Mouse (Mus musculus): ENCODE measurements around the gene Bbox1. TPM values are rescaled to one million over a fixed set of nuclear protein-coding genes. Genes with fewer than 3 reads are reported as not detected.

Gene Bbox1
- polyA plus RNA-seq, 1 experiment from 2014 or later: 0.12 TPM

DNA sequence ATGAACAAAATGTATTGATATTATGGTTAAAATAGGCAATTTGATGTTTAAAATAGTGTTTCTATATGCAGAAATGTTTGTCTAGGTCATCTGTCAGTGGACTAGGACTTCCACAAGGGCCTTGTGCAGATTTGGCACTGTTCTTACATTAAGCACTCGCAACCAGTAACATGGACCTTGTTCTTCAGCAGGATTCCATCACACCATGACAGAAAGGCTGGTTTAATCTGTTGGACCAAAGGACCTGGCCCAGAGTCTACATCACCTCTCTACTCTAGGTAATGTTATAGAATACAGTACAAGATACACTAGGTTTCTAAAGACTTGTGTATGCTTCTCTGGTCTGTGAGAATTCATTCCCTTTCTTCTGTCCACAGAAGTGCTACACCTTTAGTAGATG lies 4.4 kb upstream of the Bbox1 start:
- no peak for ATAC-seq (ENCODE audit: low FRiP score, low TSS enrichment)
- H3K4me2 ChIP-seq (replicated peaks; ENCODE audit: low read depth, low read length): no peak overlapping the region
- H3K4me3 ChIP-seq (ENCODE audit: low read length): no peak overlapping the region
- 89% methylated on average over 1 of the region's 1 CpGs for WGBS
- H3K4me1 ChIP-seq (ENCODE audit: insufficient read depth, low read length): no peaks in the 10 kb centered on the region
- no peaks in the 10 kb centered on the region for H3K27me3 ChIP-seq (ENCODE audit: insufficient read depth, low read length)
- H3K27ac ChIP-seq (ENCODE audit: low read length): no peak overlapping the region
- no peaks in the 10 kb centered on the region for H3K36me3 ChIP-seq (ENCODE audit: insufficient read depth, low read length)
- H3K9me3 ChIP-seq (ENCODE audit: low read length): no peaks in the 10 kb centered on the region
- no peak overlapping the region for H3K9ac ChIP-seq (replicated peaks; ENCODE audit: low read length)

DNA sequence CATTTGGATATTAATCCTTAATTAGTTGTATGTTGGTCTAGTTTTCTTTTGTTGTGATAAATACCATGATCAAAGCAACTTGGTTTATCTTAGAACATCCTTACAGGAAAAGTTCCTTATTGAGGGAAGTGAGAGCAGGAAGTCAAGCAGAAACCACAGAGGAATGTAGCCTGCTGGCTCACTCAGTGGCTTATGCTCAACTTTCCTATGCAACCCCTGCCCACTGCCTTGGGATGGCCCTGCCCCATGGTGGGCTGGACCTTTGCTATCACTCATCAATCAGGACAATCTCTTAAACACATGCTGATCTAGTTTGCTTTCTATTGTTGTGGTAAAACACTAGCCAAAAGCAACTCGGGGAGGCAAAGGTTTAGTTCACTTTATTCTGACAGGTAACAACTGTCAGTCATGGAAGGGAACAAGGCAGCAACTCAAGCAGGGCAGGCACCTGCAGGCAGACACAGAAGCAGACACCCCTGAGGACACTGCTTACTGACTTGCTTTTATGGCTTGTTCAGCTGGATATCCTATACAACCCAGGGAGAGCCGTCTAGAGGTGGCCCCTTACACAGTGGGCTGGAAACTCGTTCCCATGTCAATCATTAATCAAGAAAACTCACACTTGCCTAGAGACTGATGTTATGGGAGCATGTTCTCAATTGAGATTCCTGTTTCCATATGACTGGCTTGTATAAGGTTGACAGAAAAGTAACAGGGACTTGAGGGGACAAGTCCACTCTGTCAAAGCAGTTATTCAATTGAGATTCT lies 1.9 kb upstream of the Bbox1 start:
- H3K27ac ChIP-seq (ENCODE audit: low read length): no peak overlapping the region
- H3K4me1 ChIP-seq (ENCODE audit: insufficient read depth, low read length): no peaks in the 10 kb centered on the region
- H3K9ac ChIP-seq (replicated peaks; ENCODE audit: low read length): no peak overlapping the region
- ATAC-seq (ENCODE audit: low FRiP score, low TSS enrichment): peak; percentile 90
- no peak overlapping the region for H3K4me3 ChIP-seq (ENCODE audit: low read length)
- no peaks in the 10 kb centered on the region for H3K27me3 ChIP-seq (ENCODE audit: insufficient read depth, low read length)
- no peaks in the 10 kb centered on the region for H3K36me3 ChIP-seq (ENCODE audit: insufficient read depth, low read length)
- H3K9me3 ChIP-seq (ENCODE audit: low read length): no peaks in the 10 kb centered on the region
- no peak overlapping the region for H3K4me2 ChIP-seq (replicated peaks; ENCODE audit: low read depth, low read length)
- WGBS: 24% methylated on average over 3 of the region's 3 CpGs

DNA sequence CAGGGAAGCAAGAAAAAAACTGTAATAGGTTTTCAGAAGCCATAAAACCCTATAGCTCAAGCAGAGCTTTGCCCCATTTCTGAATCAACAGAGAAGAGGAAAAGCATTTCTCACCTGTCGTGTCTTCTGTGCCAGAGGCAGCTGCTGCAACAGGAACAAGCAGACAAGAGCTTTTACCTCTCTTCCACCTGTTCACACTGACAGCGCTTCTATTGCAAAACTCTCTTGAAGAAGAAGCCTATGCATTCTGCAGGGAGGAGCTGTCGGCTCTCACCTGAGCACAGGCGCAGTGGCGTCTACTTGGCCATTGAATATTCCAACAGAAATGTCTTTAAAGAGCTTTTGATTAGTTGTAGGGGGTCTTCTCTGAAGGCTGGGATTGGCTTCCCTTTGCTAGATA lies 286 bp downstream of the Bbox1 start:
- Histone ChIP-seq H3K4me2 (replicated peaks; ENCODE audit: low read depth, low read length) (no peak overlapping the region), H3K27ac (ENCODE audit: low read length) (no peak overlapping the region), H3K36me3 (ENCODE audit: insufficient read depth, low read length) (no peaks in the 10 kb centered on the region), H3K27me3 (ENCODE audit: insufficient read depth, low read length) (no peaks in the 10 kb centered on the region), H3K9me3 (ENCODE audit: low read length) (no peaks in the 10 kb centered on the region), H3K9ac (replicated peaks; ENCODE audit: low read length) (no peak overlapping the region), H3K4me3 (ENCODE audit: low read length) (no peak overlapping the region), H3K4me1 (ENCODE audit: insufficient read depth, low read length) (no peaks in the 10 kb centered on the region)
- 91% methylated on average over 5 of the region's 5 CpGs for WGBS
- ATAC-seq (ENCODE audit: low FRiP score, low TSS enrichment): no peak

DNA sequence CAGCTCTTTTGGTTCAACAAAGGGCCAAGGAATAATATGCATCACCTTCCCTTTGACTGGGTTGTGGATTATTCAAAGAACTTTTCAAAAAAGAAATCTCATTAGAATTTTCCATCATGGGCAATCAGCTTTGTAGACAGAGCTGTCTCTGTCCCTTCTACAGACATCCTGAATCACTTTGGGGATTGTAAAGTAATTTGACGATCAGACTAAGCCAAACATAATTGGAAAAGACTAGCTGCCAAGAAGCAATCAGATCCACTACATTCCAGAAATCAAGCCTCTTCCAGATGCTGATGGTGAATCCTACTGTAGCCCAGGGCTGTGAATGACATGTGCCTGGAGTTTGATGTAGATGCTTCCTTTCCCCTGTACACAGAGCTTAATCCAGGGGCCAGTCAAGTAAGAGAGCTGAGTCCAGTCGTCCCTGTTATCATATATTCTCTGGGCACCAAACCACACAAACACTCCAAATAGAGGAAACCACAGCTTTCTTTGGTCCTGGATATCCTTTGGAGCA lies 995 bp downstream of the Bbox1 start:
- Histone ChIP-seq H3K27me3 (ENCODE audit: insufficient read depth, low read length) (no peaks in the 10 kb centered on the region), H3K27ac (ENCODE audit: low read length) (no peak overlapping the region), H3K36me3 (ENCODE audit: insufficient read depth, low read length) (no peaks in the 10 kb centered on the region), H3K4me2 (replicated peaks; ENCODE audit: low read depth, low read length) (no peak overlapping the region), H3K9me3 (ENCODE audit: low read length) (no peaks in the 10 kb centered on the region), H3K4me1 (ENCODE audit: insufficient read depth, low read length) (no peaks in the 10 kb centered on the region), H3K9ac (replicated peaks; ENCODE audit: low read length) (no peak overlapping the region), H3K4me3 (ENCODE audit: low read length) (no peak overlapping the region)
- ATAC-seq (ENCODE audit: low FRiP score, low TSS enrichment): no peak
- 73% methylated on average over 2 of the region's 2 CpGs for WGBS

DNA sequence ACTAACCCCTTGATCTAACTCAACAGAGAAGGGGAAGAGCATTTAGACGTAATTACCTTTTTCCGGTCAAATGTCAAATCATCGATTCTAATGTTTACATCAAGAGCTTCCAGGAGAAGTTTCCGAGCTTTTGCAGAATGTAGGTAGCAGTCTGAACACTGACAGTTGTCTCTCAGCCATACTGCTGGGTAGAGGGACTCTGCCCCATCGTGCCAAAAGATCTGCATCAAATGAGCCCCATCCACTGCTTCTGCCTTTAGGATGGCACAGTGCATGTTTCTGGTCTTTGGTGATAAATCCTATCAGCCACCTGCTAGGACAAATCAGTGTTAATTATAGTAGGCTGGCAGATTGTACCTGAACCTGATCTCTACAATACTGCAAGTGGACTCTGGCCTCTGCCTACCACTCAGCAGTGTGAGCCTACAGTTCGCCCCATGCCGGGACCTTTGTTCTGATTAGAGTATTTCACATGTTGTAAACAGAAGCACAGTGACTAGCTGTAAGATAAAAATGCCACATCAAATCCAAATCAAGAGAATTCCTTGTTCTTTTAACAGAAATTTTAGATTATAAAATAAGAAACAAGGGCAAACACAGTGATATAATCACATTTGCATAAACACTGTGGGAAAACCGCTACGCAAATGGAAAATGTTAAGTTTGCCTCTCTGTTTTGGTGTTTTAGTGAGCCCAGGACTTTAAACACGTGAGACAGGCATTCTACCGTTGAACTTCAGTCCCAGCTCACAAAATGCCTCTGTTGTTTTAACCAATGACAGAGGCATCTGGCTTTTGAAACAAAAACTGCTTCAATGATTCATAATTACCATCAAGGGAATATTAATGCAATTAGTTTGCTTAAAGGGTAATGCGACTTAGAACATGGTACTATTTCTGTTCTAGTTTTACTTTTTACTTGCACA lies 8.7 kb downstream of the Bbox1 start:
- H3K4me1 ChIP-seq (ENCODE audit: insufficient read depth, low read length): peaks cover 6% of the 10 kb centered on the region; the same call in 1 of the 2 replicates
- no peak overlapping the region for H3K27ac ChIP-seq (ENCODE audit: low read length)
- no peaks in the 10 kb centered on the region for H3K27me3 ChIP-seq (ENCODE audit: insufficient read depth, low read length)
- ATAC-seq (ENCODE audit: low FRiP score, low TSS enrichment): no peak
- no peak overlapping the region for H3K9ac ChIP-seq (replicated peaks; ENCODE audit: low read length)
- H3K9me3 ChIP-seq (ENCODE audit: low read length): no peaks in the 10 kb centered on the region
- WGBS: 83% methylated on average over 12 of the region's 12 CpGs
- no peaks in the 10 kb centered on the region for H3K36me3 ChIP-seq (ENCODE audit: insufficient read depth, low read length)
- no peak overlapping the region for H3K4me3 ChIP-seq (ENCODE audit: low read length)
- no peak overlapping the region for H3K4me2 ChIP-seq (replicated peaks; ENCODE audit: low read depth, low read length)

DNA sequence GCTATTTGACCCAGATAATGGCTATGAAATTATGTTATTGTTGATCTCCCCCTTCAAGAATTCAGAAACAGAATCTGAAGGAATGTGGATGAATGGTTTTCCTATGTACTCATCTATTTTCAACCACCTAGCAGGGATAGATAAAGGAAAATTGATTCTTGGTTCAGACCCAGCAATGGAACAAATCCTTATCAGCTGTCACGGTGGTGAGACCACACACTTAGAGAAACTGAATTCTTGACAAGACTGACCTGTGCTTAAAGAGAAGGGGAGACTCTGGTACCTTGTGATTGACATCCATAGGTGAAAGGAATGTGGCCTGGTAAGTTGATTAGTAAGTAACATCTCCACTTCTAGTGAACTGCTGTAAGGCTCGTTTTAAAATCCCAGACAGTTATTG lies 12.1 kb downstream of the Bbox1 start:
- Histone ChIP-seq H3K4me1 (ENCODE audit: insufficient read depth, low read length) (peaks cover 6% of the 10 kb centered on the region; the same call in 1 of the 2 replicates), H3K27ac (ENCODE audit: low read length) (peak overlapping the region; percentile 34; the same call in 1 of the 2 replicates), H3K4me2 (replicated peaks; ENCODE audit: low read depth, low read length) (no peak overlapping the region), H3K9ac (replicated peaks; ENCODE audit: low read length) (no peak overlapping the region), H3K36me3 (ENCODE audit: insufficient read depth, low read length) (no peaks in the 10 kb centered on the region), H3K4me3 (ENCODE audit: low read length) (no peak overlapping the region), H3K27me3 (ENCODE audit: insufficient read depth, low read length) (no peaks in the 10 kb centered on the region), H3K9me3 (ENCODE audit: low read length) (no peaks in the 10 kb centered on the region)
- ATAC-seq (ENCODE audit: low FRiP score, low TSS enrichment): no peak
- WGBS: 31% methylated on average over 2 of the region's 2 CpGs

DNA sequence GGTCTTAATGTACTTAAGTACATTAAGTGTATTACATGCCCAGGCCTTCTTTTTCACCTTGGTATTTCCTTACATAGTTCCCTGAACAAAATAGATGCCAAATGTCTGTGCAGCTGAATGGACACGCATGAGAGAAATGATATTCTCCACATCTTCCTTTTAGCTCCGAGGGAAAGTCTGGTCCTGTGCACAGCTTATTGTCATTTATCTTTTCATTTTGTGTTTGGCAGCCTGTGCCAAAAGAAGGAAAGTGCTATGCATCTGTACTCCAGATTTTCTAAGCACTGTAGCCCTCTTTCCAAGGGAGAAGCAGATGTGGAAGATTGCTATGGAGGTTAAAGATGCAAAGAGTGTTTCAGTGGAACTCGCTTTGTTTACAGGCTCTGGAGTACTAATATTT lies 13.0 kb downstream of the Bbox1 start:
- Histone ChIP-seq H3K4me1 (ENCODE audit: insufficient read depth, low read length) (peaks cover 6% of the 10 kb centered on the region; the same call in 1 of the 2 replicates), H3K4me3 (ENCODE audit: low read length) (no peak overlapping the region), H3K9ac (replicated peaks; ENCODE audit: low read length) (no peak overlapping the region), H3K4me2 (replicated peaks; ENCODE audit: low read depth, low read length) (no peak overlapping the region), H3K27me3 (ENCODE audit: insufficient read depth, low read length) (no peaks in the 10 kb centered on the region), H3K27ac (ENCODE audit: low read length) (0 out of 2 replicates have a peak overlapping the region, but pooled peaks have one; percentile 6), H3K36me3 (ENCODE audit: insufficient read depth, low read length) (no peaks in the 10 kb centered on the region), H3K9me3 (ENCODE audit: low read length) (no peaks in the 10 kb centered on the region)
- WGBS: 57% methylated on average over 3 of the region's 3 CpGs
- no peak for ATAC-seq (ENCODE audit: low FRiP score, low TSS enrichment)

DNA sequence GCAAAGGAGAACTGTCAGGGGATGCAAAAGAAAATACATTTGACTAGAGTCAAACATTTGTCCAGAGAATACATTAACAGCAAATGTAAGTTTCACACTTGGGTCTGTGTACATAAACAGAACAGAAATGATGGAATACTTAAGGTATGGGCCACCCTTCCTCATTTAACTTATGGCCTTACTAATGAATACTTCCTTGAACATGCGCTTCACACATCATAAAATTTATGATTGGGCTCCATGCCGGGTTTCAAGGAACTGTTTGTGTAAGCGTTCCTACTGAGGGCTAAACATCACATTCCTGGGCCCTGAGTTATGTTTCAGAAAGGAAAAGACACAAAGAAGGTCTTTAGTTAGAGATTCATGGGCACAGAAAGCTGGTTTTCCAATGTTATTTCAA lies 19.4 kb downstream of the Bbox1 start:
- 10% methylated on average over 3 of the region's 3 CpGs for WGBS
- H3K4me1 ChIP-seq (ENCODE audit: insufficient read depth, low read length): peaks cover 8% of the 10 kb centered on the region
- no peaks in the 10 kb centered on the region for H3K36me3 ChIP-seq (ENCODE audit: insufficient read depth, low read length)
- H3K27me3 ChIP-seq (ENCODE audit: insufficient read depth, low read length): no peaks in the 10 kb centered on the region
- H3K4me2 ChIP-seq (replicated peaks; ENCODE audit: low read depth, low read length): no peak overlapping the region
- no peak overlapping the region for H3K27ac ChIP-seq (ENCODE audit: low read length)
- no peak overlapping the region for H3K4me3 ChIP-seq (ENCODE audit: low read length)
- ATAC-seq (ENCODE audit: low FRiP score, low TSS enrichment): peak; percentile 57; the same call in 1 of the 2 replicates
- H3K9ac ChIP-seq (replicated peaks; ENCODE audit: low read length): no peak overlapping the region
- no peaks in the 10 kb centered on the region for H3K9me3 ChIP-seq (ENCODE audit: low read length)

DNA sequence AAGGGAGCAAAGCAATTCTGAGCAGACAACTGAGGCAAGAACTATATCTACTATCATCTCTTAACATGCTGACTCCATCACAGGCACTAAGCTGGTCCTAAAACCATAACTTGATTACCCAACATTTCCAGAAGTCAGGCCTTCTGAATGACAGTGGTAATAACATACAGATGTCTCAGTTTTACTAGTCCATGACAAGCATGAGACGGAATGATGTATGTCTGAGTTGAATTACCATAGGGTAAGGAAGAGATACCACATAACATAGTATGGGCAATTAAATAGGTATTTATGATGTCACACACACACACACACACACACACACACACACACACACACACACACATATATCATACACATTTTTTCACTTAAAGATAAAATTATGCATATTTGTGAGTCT lies 26.4 kb downstream of the Bbox1 start:
- Histone ChIP-seq H3K27me3 (ENCODE audit: insufficient read depth, low read length) (no peaks in the 10 kb centered on the region), H3K4me1 (ENCODE audit: insufficient read depth, low read length) (no peaks in the 10 kb centered on the region), H3K4me2 (replicated peaks; ENCODE audit: low read depth, low read length) (no peak overlapping the region), H3K27ac (ENCODE audit: low read length) (no peak overlapping the region), H3K4me3 (ENCODE audit: low read length) (no peak overlapping the region), H3K9me3 (ENCODE audit: low read length) (no peaks in the 10 kb centered on the region), H3K36me3 (ENCODE audit: insufficient read depth, low read length) (no peaks in the 10 kb centered on the region), H3K9ac (replicated peaks; ENCODE audit: low read length) (no peak overlapping the region)
- ATAC-seq (ENCODE audit: low FRiP score, low TSS enrichment): no peak
- 90% methylated on average over 1 of the region's 1 CpGs for WGBS
